Mouse (Mus musculus) kidney, adult 2 months (tissue): Measurements from ENCODE around the gene Pmm2. TPM values are rescaled to one million over a fixed set of nuclear protein-coding genes. Genes with fewer than 3 reads are reported as not detected.
A peak's percentile ranks its signal among the peaks of the same experiment; 100 is the strongest.

ENCODE experiments used
- DNase-seq: peaks from one replicate; pipeline ENCODE4 v3.0.0; 2021
- H3K27ac ChIP-seq: fragments of 200-500 bp; 2 replicates; pipeline ENCODE4 v1.5.1; 2012; ENCODE audit warnings: low read depth, low read length, control low read depth, inconsistent platforms; ENCODE audit not compliant: insufficient read depth
- H3K27me3 ChIP-seq: fragments of 200-500 bp; replicated peaks from 2 replicates; pipeline ENCODE4 v1.6.1; 2012; ENCODE audit warnings: mild to moderate bottlenecking, moderate library complexity, low read length, inconsistent platforms; ENCODE audit not compliant: control insufficient read depth, insufficient read depth
- H3K36me3 ChIP-seq: fragments of 200-500 bp; 2 replicates; pipeline ENCODE4 v1.6.1; 2012; ENCODE audit warnings: mild to moderate bottlenecking, moderate library complexity, low read length, inconsistent platforms; ENCODE audit not compliant: control insufficient read depth, insufficient read depth
- H3K4me1 ChIP-seq: fragments of 200-500 bp; 2 replicates; pipeline ENCODE4 v1.6.1; 2011; ENCODE audit warnings: low read length; ENCODE audit not compliant: control insufficient read depth, insufficient read depth
- H3K4me3 ChIP-seq: fragments of 200-500 bp; 2 replicates; pipeline ENCODE4 v1.5.1; 2011; ENCODE audit warnings: mild to moderate bottlenecking, low read depth, low read length, control low read depth; ENCODE audit not compliant: insufficient read depth
- CTCF ChIP-seq: fragments of 200-500 bp; conservative IDR thresholded peaks from 2 replicates; pipeline ENCODE4 v1.5.1; 2011; ENCODE audit warnings: low read depth, mild to moderate bottlenecking, control low read depth, low read length, moderate library complexity, mixed read lengths; ENCODE audit not compliant: insufficient read depth, insufficient read length
- POLR2A ChIP-seq: fragments of 200-500 bp; IDR thresholded peaks from one replicate; pipeline ENCODE4 v1.6.1; 2011; ENCODE audit warnings: low read depth, low read length, control low read depth
- WGBS: fragments of 180-500 bp; shearing (Covaris S2); methylation state at CpG from one replicate; pipeline ENCODE4 v1.1.7; 2018; 5-methylcytosine and 5-hydroxymethylcytosine counted together
- polyA plus RNA-seq: library from polyadenylated mRNA; depleted of rRNA; stranded (reverse); fragments of >200 nt; gene quantifications from 2 replicates; pipeline ENCODE4 v1.2.3, GENCODE M21; 2012

The Pmm2 gene
- polyA plus RNA-seq, 1 experiment = 64.2 TPM

GRCm38 (mm10) chr16:8672811-8673210 is 35.3 kb downstream of the Pmm2 start:
- no peaks in the 10 kb centered on the region for H3K27me3 ChIP-seq
- H3K27ac ChIP-seq = no peak overlapping the region
- no peak overlapping the region for H3K4me3 ChIP-seq
- H3K36me3 ChIP-seq = no peaks in the 10 kb centered on the region
- peak; percentile 61 for DNase-seq
- H3K4me1 ChIP-seq = peaks cover 7% of the 10 kb centered on the region; the same call in 1 of the 2 replicates
- TF ChIP-seq CTCF = no peak
- TF ChIP-seq POLR2A = no peak

DNA sequence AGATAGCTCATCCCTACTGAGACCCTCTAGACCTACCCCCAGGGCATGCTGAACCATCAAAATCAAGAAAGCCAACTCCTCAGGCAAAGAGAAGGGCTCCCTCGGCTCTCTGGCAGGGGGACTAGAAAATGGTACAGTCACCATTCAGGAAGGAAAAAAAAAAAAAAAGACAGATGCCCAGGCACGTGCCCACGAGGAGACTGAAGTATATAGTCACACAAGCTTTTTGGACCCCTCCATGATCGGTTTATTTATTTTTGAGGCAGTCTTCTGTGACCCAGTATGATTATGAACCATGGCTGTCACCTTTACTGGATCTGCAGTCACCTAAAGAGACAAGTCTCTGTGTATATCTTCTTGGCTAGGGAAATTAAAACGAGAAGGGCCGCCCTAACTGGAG is 35.9 kb downstream of the Pmm2 start:
- no peak for TF ChIP-seq POLR2A
- no peak for TF ChIP-seq CTCF
- WGBS = 60% methylated on average over 6 of the region's 6 CpGs
- no peaks in the 10 kb centered on the region for H3K27me3 ChIP-seq
- H3K36me3 ChIP-seq = no peaks in the 10 kb centered on the region
- peaks cover 7% of the 10 kb centered on the region; the same call in 1 of the 2 replicates for H3K4me1 ChIP-seq
- H3K27ac ChIP-seq = no peak overlapping the region
- DNase-seq = no peak
- no peak overlapping the region for H3K4me3 ChIP-seq

GRCm38 (mm10) chr16:8674165-8674564 is 36.7 kb downstream of the Pmm2 start:
- Histone ChIP-seq H3K27me3 (no peaks in the 10 kb centered on the region), H3K4me1 (peaks cover 7% of the 10 kb centered on the region; the same call in 1 of the 2 replicates), H3K36me3 (no peaks in the 10 kb centered on the region), H3K27ac (no peak overlapping the region), H3K4me3 (no peak overlapping the region)
- 5% methylated on average over 8 of the region's 8 CpGs for WGBS
- TF ChIP-seq POLR2A (no peak), CTCF (peak; percentile 84)
- DNase-seq = peak; percentile 62

- DNase-seq = no peak
- H3K4me3 ChIP-seq = no peak overlapping the region
- peaks cover 6% of the 10 kb centered on the region; the same call in 1 of the 2 replicates for H3K4me1 ChIP-seq
- TF ChIP-seq POLR2A (no peak), CTCF (no peak)
- WGBS = 77% methylated on average over 8 of the region's 8 CpGs
- no peaks in the 10 kb centered on the region for H3K27me3 ChIP-seq
- H3K27ac ChIP-seq = no peak overlapping the region
- H3K36me3 ChIP-seq = no peaks in the 10 kb centered on the region
Observed at GRCm38 (mm10) chr16:8675559-8675958, 38.1 kb downstream of the Pmm2 start.

GRCm38 (mm10) chr16:8676228-8676627 is 38.8 kb downstream of the Pmm2 start:
- DNase-seq = no peak
- TF ChIP-seq POLR2A (no peak), CTCF (no peak)
- no peak overlapping the region for H3K4me3 ChIP-seq
- no peaks in the 10 kb centered on the region for H3K36me3 ChIP-seq
- H3K4me1 ChIP-seq = peaks cover 2% of the 10 kb centered on the region; the same call in 1 of the 2 replicates
- H3K27ac ChIP-seq = no peak overlapping the region
- 88% methylated on average over 2 of the region's 2 CpGs for WGBS
- no peaks in the 10 kb centered on the region for H3K27me3 ChIP-seq

DNA sequence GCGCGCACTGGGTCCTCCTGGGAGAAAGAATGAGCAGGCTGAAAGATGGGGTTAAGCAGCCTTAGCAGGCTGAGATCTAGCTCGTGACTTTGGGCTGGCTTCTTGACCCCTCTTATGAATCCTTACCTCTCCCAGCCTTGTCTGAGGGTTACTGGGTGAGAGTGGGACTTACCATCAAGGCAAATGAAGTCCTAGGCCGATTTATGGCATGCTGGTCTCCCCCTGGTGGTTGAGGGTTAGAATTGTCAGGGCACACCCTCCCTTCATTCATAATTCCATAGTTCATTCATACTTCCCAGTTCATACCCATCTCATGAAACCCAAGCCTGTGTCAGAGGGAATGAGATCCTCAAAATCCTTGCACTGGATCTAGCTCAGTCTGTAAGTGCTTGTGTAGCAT is 39.3 kb downstream of the Pmm2 start:
- H3K27me3 ChIP-seq = no peaks in the 10 kb centered on the region
- no peak for TF ChIP-seq POLR2A
- peak; percentile 85 for TF ChIP-seq CTCF
- peaks cover 2% of the 10 kb centered on the region; the same call in 1 of the 2 replicates for H3K4me1 ChIP-seq
- 57% methylated on average over 4 of the region's 4 CpGs for WGBS
- DNase-seq = peak; percentile 44
- H3K27ac ChIP-seq = no peak overlapping the region
- no peak overlapping the region for H3K4me3 ChIP-seq
- H3K36me3 ChIP-seq = no peaks in the 10 kb centered on the region

- whole genome bisulfite sequencing = 20% methylated on average over 5 of the region's 5 CpGs
- peak; percentile 47 for DNase-seq
- Histone ChIP-seq H3K4me3 (no peak overlapping the region), H3K4me1 (peaks cover 2% of the 10 kb centered on the region; the same call in 1 of the 2 replicates), H3K27me3 (no peaks in the 10 kb centered on the region), H3K27ac (no peak overlapping the region), H3K36me3 (no peaks in the 10 kb centered on the region)
- TF ChIP-seq CTCF = no peak
- TF ChIP-seq POLR2A = no peak
Observed at GRCm38 (mm10) chr16:8678035-8678434, 40.6 kb downstream of the Pmm2 start.
